Mouse (Mus musculus): ENCODE data around the gene Hmx2.

- TF ChIP-seq CTCF (IDR thresholded peaks at IDR 0.05; ENCODE audit: low read depth) (no peak), EP300 (IDR thresholded peaks at IDR 0.05; ENCODE audit: low read depth) (no peak)
These were observed 2.9 kb downstream of the Hmx2 start for GRCm38 (mm10) chr7:131551471-131551870.
